Mouse (Mus musculus) lung, postnatal 0 days (tissue): ENCODE data around the gene Lifr. TPM values are rescaled to one million over a fixed set of nuclear protein-coding genes. Genes with fewer than 3 reads are reported as not detected.
A peak's percentile ranks its signal among the peaks of the same experiment; 100 is the strongest.

ENCODE experiments used
- ATAC-seq: fragments of 200-750 bp; cut with Nextera tagmentation; 2 replicates; pipeline ENCODE4 v1.8.0; 2017; ENCODE audit warnings: moderate library complexity
- DNase-seq: peaks from one replicate; pipeline ENCODE4 v3.0.0-alpha.2; 2016; ENCODE audit warnings: low spot score
- H3K27ac ChIP-seq: fragments of 300-500 bp; sonication (generic); 2 replicates; pipeline ENCODE4 v1.5.1; 2014; ENCODE audit warnings: antibody characterized with exemption, mild to moderate bottlenecking, low read length, mixed read lengths
- H3K27me3 ChIP-seq: fragments of 300-500 bp; sonication (generic); replicated peaks from 2 replicates; pipeline ENCODE4 v1.6.1; 2014; ENCODE audit warnings: low read length, mixed read lengths; ENCODE audit not compliant: insufficient read depth
- H3K36me3 ChIP-seq: fragments of 300-500 bp; sonication (generic); 2 replicates; pipeline ENCODE4 v1.6.1; 2014; ENCODE audit warnings: low read length, mixed read lengths; ENCODE audit not compliant: insufficient read depth
- H3K4me1 ChIP-seq: fragments of 300-500 bp; sonication (generic); 2 replicates; pipeline ENCODE4 v1.6.1; 2014; ENCODE audit warnings: antibody characterized with exemption, low read depth, low read length, mixed read lengths; ENCODE audit not compliant: insufficient read depth
- H3K4me2 ChIP-seq: fragments of 300-500 bp; sonication (generic); replicated peaks from 2 replicates; pipeline ENCODE4 v1.6.1; 2014; ENCODE audit warnings: low read depth, mild to moderate bottlenecking, low read length, moderate library complexity, mixed read lengths
- H3K4me3 ChIP-seq: fragments of 300-500 bp; sonication (generic); 2 replicates; pipeline ENCODE4 v1.5.1; 2014; ENCODE audit warnings: low read depth, low read length
- H3K9ac ChIP-seq: fragments of 300-500 bp; sonication (generic); replicated peaks from 2 replicates; pipeline ENCODE4 v1.6.1; 2014; ENCODE audit warnings: low read depth, mild to moderate bottlenecking
- H3K9me3 ChIP-seq: fragments of 300-500 bp; sonication (generic); 2 replicates; pipeline ENCODE4 v1.6.1; 2016; ENCODE audit warnings: low read length, mixed read lengths
- CTCF ChIP-seq: IDR thresholded peaks from 2 replicates; pipeline ENCODE4 v1.5.1; 2016; ENCODE audit warnings: antibody characterized with exemption, mild to moderate bottlenecking
- EP300 ChIP-seq: IDR thresholded peaks from 2 replicates; pipeline ENCODE4 v1.6.1; 2016; ENCODE audit warnings: antibody characterized with exemption, mild to moderate bottlenecking, control low read depth
- WGBS: fragments of 180-500 bp; shearing (Covaris S2); extraction: QIAGEN DNeasy Blood & Tissue Kit; methylation state at CpG from one replicate; pipeline ENCODE4 v1.1.7; 2014; 5-methylcytosine and 5-hydroxymethylcytosine counted together
- polyA plus RNA-seq: library from polyadenylated mRNA; unstranded; fragments of >200 nt; fragmentation: Nextera tagmentation; extraction: Ambion mirVana; gene quantifications from 2 replicates; pipeline ENCODE4 v1.2.1, GENCODE M21; 2015

Lifr gene
- polyA plus RNA-seq, 1 experiment from 2014 or later, result 29.7 TPM

DNA sequence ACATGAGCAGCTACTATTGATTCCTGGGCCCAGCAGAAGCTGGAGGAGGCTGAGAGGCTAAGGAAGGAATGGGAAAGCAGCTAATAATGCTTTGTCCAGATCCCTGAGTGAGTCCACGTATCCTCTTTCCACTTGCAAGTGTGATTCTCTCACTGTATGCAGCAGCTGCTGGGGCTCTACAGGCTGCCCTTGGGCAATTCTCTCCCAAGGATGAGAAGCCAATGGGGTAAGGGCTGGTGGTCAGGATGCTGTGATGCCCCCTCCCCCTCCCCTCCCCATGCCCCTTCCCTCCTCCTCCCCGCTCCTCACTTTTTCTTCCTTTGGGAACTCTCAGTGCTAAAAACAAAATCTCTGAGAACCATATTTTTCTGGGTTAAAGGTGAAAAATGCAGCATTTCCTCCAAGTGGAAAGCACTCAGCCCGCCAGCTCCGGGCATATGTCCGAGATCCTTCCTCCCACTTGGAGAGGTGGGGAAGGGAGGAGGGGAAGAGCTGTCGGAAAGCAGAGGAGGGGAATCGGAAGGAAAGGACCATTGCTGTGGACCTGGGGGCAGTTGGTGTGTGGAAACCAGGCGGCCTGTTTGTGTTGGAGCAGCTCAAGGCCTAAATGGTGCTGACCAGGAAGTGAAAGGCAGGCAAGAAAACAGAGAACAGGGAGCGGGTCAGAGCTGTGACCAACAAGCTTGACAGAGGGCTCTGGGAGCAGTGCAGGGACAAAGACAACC lies 113.4 kb downstream of the Lifr start:
- Histone ChIP-seq H3K9ac (no peak overlapping the region), H3K9me3 (no peaks in the 10 kb centered on the region), H3K4me2 (no peak overlapping the region), H3K4me3 (no peak overlapping the region), H3K27ac (peak overlapping the region; percentile 71), H3K36me3 (no peaks in the 10 kb centered on the region), H3K4me1 (peaks cover 17% of the 10 kb centered on the region), H3K27me3 (no peaks in the 10 kb centered on the region)
- ATAC-seq, result peak; percentile 81
- 19% methylated on average over 9 of the region's 9 CpGs for WGBS
- DNase-seq, result peak; percentile 91
- TF ChIP-seq CTCF, result no peak
- peak; percentile 60; the same call in 1 of the 2 replicates for TF ChIP-seq EP300

- no peak overlapping the region for H3K4me2 ChIP-seq
- H3K4me1 ChIP-seq, result peaks cover 17% of the 10 kb centered on the region
Measured at GRCm38 (mm10) chr15:7204917-7205316, 114.5 kb downstream of the Lifr start.

DNA sequence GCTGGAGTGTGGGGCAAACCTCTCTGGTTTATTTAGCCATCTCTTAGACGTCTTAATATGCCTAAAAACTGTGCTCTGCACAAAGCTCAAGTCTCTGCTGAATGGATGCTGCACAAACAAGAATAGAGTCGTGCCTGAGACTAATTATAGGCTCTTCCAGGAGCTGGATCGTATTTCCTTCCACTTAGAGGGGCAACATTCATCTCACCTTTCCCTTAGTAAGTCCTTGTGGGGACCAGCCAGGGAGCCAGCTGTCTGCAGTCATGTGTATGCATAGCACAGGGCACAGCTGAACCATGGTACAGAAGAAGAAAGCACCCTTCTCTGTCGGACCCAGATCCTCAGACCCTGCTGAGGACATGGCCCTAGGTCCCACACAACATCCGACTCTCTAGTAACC lies 115.7 kb downstream of the Lifr start:
- H3K27me3 ChIP-seq, result no peaks in the 10 kb centered on the region
- WGBS, result 35% methylated on average over 5 of the region's 5 CpGs
- H3K4me2 ChIP-seq, result no peak overlapping the region
- ATAC-seq (no peak), DNase-seq (no peak)
- no peak for TF ChIP-seq CTCF
- TF ChIP-seq EP300, result no peak
- no peaks in the 10 kb centered on the region for H3K36me3 ChIP-seq
- no peak overlapping the region for H3K4me3 ChIP-seq
- no peak overlapping the region for H3K9ac ChIP-seq
- no peaks in the 10 kb centered on the region for H3K9me3 ChIP-seq
- no peak overlapping the region for H3K27ac ChIP-seq
- H3K4me1 ChIP-seq, result peaks cover 14% of the 10 kb centered on the region

More at GRCm38 (mm10) chr15:7204917-7205316, 114.5 kb downstream of the Lifr start:
- no peaks in the 10 kb centered on the region for H3K27me3 ChIP-seq
- no peak for TF ChIP-seq EP300
- H3K4me3 ChIP-seq, result no peak overlapping the region
- H3K9ac ChIP-seq, result no peak overlapping the region
- H3K9me3 ChIP-seq, result no peaks in the 10 kb centered on the region
- ATAC-seq, result no peak
- 92% methylated on average over 13 of the region's 13 CpGs for WGBS
- no peak for DNase-seq
- no peaks in the 10 kb centered on the region for H3K36me3 ChIP-seq
- H3K27ac ChIP-seq, result peak overlapping the region; percentile 71; the same call in 1 of the 2 replicates

DNA sequence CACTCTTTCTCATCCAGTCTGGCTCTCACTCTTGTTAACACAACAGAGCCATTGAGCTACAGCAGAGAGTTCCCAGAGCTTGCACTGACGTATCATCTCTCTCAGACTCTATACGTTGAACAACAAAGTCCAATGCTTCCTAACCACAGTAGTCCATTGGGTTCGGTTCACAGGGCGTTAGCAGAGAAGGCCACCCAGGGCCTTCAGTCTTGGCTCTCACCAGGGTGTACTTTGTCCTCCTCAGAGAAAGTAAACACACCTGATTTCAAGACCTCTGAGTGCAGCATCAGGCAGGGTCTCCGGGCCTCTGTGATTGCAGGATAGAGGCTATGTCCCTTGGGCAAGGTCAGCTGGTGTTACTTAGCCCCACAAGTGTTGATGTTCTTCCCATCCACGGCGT lies 116.9 kb downstream of the Lifr start:
- Histone ChIP-seq H3K4me3 (no peak overlapping the region), H3K4me2 (no peak overlapping the region), H3K27me3 (no peaks in the 10 kb centered on the region), H3K9me3 (no peaks in the 10 kb centered on the region), H3K9ac (no peak overlapping the region), H3K36me3 (no peaks in the 10 kb centered on the region), H3K4me1 (peaks cover 13% of the 10 kb centered on the region), H3K27ac (no peak overlapping the region)
- 66% methylated on average over 7 of the region's 7 CpGs for WGBS
- DNase-seq (no peak), ATAC-seq (no peak)
- TF ChIP-seq CTCF (no peak), EP300 (no peak)

- H3K4me3 ChIP-seq, result no peak overlapping the region
- 69% methylated on average over 9 of the region's 9 CpGs for WGBS
Measured at GRCm38 (mm10) chr15:7208180-7208579, 117.8 kb downstream of the Lifr start.

DNA sequence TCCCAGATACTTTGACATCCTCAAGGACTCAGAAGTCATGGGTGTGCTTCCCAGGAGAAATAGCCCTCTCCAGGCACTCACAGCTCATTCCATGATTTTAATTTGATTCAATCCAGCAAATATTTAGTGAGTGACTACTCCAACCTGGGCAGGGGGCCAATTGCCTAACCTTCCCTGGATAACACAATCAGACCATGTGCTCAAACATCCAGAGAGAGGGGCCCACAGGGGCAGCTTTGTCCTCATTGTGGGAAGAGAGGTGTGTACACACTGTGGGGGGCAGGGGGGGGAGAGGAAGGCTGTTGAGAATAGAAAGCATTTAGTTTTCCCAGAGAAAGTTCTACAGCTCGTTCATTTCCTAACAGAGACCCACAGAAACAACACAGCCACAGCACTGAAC lies 123.3 kb downstream of the Lifr start:
- Histone ChIP-seq H3K27me3 (no peaks in the 10 kb centered on the region), H3K9ac (no peak overlapping the region), H3K4me2 (no peak overlapping the region), H3K4me3 (no peak overlapping the region), H3K4me1 (no peaks in the 10 kb centered on the region), H3K27ac (peak overlapping the region; percentile 20), H3K36me3 (no peaks in the 10 kb centered on the region), H3K9me3 (no peaks in the 10 kb centered on the region)
- peak; percentile 86 for TF ChIP-seq EP300
- no peak for TF ChIP-seq CTCF
- 6% methylated on average over 1 of the region's 1 CpGs for WGBS
- ATAC-seq, result peak; percentile 86
- peak; percentile 93 for DNase-seq

More at GRCm38 (mm10) chr15:7208180-7208579, 117.8 kb downstream of the Lifr start:
- DNase-seq, result no peak
- peaks cover 12% of the 10 kb centered on the region for H3K4me1 ChIP-seq
- no peaks in the 10 kb centered on the region for H3K27me3 ChIP-seq
- no peak overlapping the region for H3K9ac ChIP-seq
- ATAC-seq, result no peak
- H3K36me3 ChIP-seq, result no peaks in the 10 kb centered on the region
- H3K27ac ChIP-seq, result no peak overlapping the region
- no peaks in the 10 kb centered on the region for H3K9me3 ChIP-seq
- H3K4me2 ChIP-seq, result no peak overlapping the region
- TF ChIP-seq EP300, result no peak
- no peak for TF ChIP-seq CTCF
